Mouse (Mus musculus) ovary, adult 18-20 months (tissue): ENCODE data around the gene Ctsk.
"Not testable (repeated sequence)": the region's sequence is repeated elsewhere in the genome, so short reads cannot be mapped to it uniquely, and the experiment has no call there.

Experiments used
- DNase-seq: peaks from one replicate; pipeline ENCODE4 v3.0.0; 2022; ENCODE audit warnings: low spot score, mixed read lengths

Gene Ctsk

GRCm38 (mm10) chr3:95524673-95525072 is 25.6 kb downstream of the Ctsk start:
- no peak for DNase-seq

- DNase-seq: no peak
These were observed 27.1 kb downstream of the Ctsk start for GRCm38 (mm10) chr3:95526111-95526510.

- no peak for DNase-seq
These were observed 27.7 kb downstream of the Ctsk start, which contains the start of gene Ctss for GRCm38 (mm10) chr3:95526622-95527211. Gene Ctss, plus strand, starts transcription at chr3:95526786.

- DNase-seq: no peak
These were observed 30.8 kb downstream of the Ctsk start for GRCm38 (mm10) chr3:95529814-95530213.

GRCm38 (mm10) chr3:95531025-95531424 is 32.0 kb downstream of the Ctsk start:
- DNase-seq: no peak

- no peak for DNase-seq
These were observed 34.3 kb downstream of the Ctsk start for GRCm38 (mm10) chr3:95533364-95533763.

GRCm38 (mm10) chr3:95534927-95535326 is 35.9 kb downstream of the Ctsk start:
- DNase-seq: no peak

- no peak for DNase-seq
These were observed 39.9 kb downstream of the Ctsk start for GRCm38 (mm10) chr3:95538936-95539335.

- DNase-seq: no peak
These were observed 40.8 kb downstream of the Ctsk start for GRCm38 (mm10) chr3:95539837-95540236.

GRCm38 (mm10) chr3:95541186-95541585 is 42.1 kb downstream of the Ctsk start:
- not testable (repeated sequence) for DNase-seq

- no peak for DNase-seq
These were observed 43.1 kb downstream of the Ctsk start for GRCm38 (mm10) chr3:95542171-95542570.

GRCm38 (mm10) chr3:95542981-95543380 is 43.9 kb downstream of the Ctsk start:
- no peak for DNase-seq

GRCm38 (mm10) chr3:95550176-95550575 is 51.1 kb downstream of the Ctsk start:
- DNase-seq: no peak

GRCm38 (mm10) chr3:95553986-95554385 is 54.9 kb downstream of the Ctsk start:
- no peak for DNase-seq
